Comparison of ENCODE assay signal across 33 mouse cellular contexts in genomic region chr11:101224337-101224736, GRCm38 (mm10). TPM values are rescaled to one million over a fixed set of nuclear protein-coding genes. Genes with fewer than 3 reads are reported as not detected.
A peak's percentile ranks its signal among the peaks of the same experiment; 100 is the strongest.
DNase-seq lines count a peak whose midpoint lies in the region; ATAC-seq and TF ChIP-seq lines count a peak whose summit lies in the region.
"Had no signal": no experiment of that assay in that cellular context is flagged by ENCODE, and none has a peak within 500 bp of the region (broad histone marks: within the 10 kb centered on the region; RNA-seq: fewer than 3 reads in every experiment).

No protein-coding gene starts in this region.

- no peaks in the 10 kb centered on the region for H3K9me3 ChIP-seq in heart, postnatal 0 days (replicated peaks; ENCODE audit: control insufficient read depth, low read length)
- no peaks in the 10 kb centered on the region for H3K9me3 ChIP-seq in liver, embryonic 15.5 days (replicated peaks)
- H3K9me3 ChIP-seq: embryonic facial prominence, embryonic 12.5 days; forebrain, embryonic 10.5 days; forebrain, embryonic 15.5 days; heart, embryonic 13.5 days; intestine, embryonic 15.5 days; megakaryocyte, embryonic 14.5 days; midbrain, embryonic 12.5 days; neural tube, embryonic 13.5 days had no signal

- H3K9ac ChIP-seq in heart, postnatal 0 days (replicated peaks; ENCODE audit: low read depth, low read length), result no peak overlapping the region
- no peak overlapping the region for H3K9ac ChIP-seq in liver, embryonic 15.5 days
- H3K9ac ChIP-seq: forebrain, embryonic 15.5 days; heart, embryonic 13.5 days; midbrain, embryonic 12.5 days; neural tube, embryonic 13.5 days had no signal

- TF ChIP-seq EP300 in heart, postnatal 0 days (IDR thresholded peaks at IDR 0.05; ENCODE audit: low read depth), result no peak

- H3K4me2 ChIP-seq in heart, postnatal 0 days (ENCODE audit: low read depth, low read length), result no peak overlapping the region
- H3K4me2 ChIP-seq in liver, embryonic 15.5 days, result no peak overlapping the region
- H3K4me2 ChIP-seq: forebrain, embryonic 15.5 days; midbrain, embryonic 12.5 days had no signal

- WGBS in heart, postnatal 0 days, result 73% methylated on average over 3 of the region's 3 CpGs
- 72% methylated on average over 3 of the region's 3 CpGs for WGBS in liver, embryonic 15.5 days (ENCODE audit: insufficient replicate concordance)

- intact Hi-C loops in gastrocnemius, adult 2 months (cut with DNase I), result no loop called here
- intact Hi-C loops in heart, postnatal 25 days (cut with DNase I), result no loop called here

- 0 out of 2 replicates have a peak, but pooled peaks cover 3% of the 10 kb centered on the region for H3K27me3 ChIP-seq in heart, postnatal 0 days (ENCODE audit: control insufficient read depth, insufficient read depth, low read length)
- H3K27me3 ChIP-seq in liver, embryonic 15.5 days, result peaks cover 22% of the 10 kb centered on the region
- H3K27me3 ChIP-seq: embryonic facial prominence, embryonic 12.5 days; forebrain, embryonic 15.5 days; intestine, embryonic 15.5 days; Patski had no signal

- H3K4me3 ChIP-seq in gastrocnemius, adult 2 months, result peak overlapping the region; percentile 94
- no peak overlapping the region for H3K4me3 ChIP-seq in heart, postnatal 0 days (ENCODE audit: low read depth, low read length)
- H3K4me3 ChIP-seq in liver, embryonic 15.5 days (replicated peaks), result 0 out of 2 replicates have a peak overlapping the region, but pooled peaks have one; percentile 98
- H3K4me3 ChIP-seq: forebrain, embryonic 10.5 days; forebrain, embryonic 15.5 days; intestine, embryonic 15.5 days; midbrain, embryonic 12.5 days had no signal

- no peak for DNase-seq in gastrocnemius, adult 2 months
- no peak for DNase-seq in gastrocnemius, adult 18-20 months (ENCODE audit: low spot score)
- no peak for DNase-seq in heart, postnatal 0 days (ENCODE audit: low spot score)
- no peak for DNase-seq in heart, postnatal 25 days (ENCODE audit: low spot score)
- no peak for DNase-seq in liver
- DNase-seq in urinary bladder, postnatal 36 days (ENCODE audit: low spot score in 2 of 2), result no peak
- DNase-seq: adrenal gland, postnatal 10 days; cerebellum, adult 11 months; cerebellum, adult 9-11 months; embryo, embryonic 11 days; gastrocnemius, postnatal 10 days; kidney, adult 2 months; kidney, postnatal 10 days; layer of hippocampus, postnatal 36 days; left cerebral cortex, postnatal 4 days; lung, adult 18-20 months; lung, postnatal 4 days; right cerebral cortex, postnatal 4 days; thymus, postnatal 4 days had no signal

- no peaks in the 10 kb centered on the region for H3K36me3 ChIP-seq in heart, postnatal 0 days (replicated peaks; ENCODE audit: control insufficient read depth, insufficient read depth, low read length)
- H3K36me3 ChIP-seq in liver, embryonic 15.5 days (replicated peaks), result no peaks in the 10 kb centered on the region
- H3K36me3 ChIP-seq: embryonic facial prominence, embryonic 12.5 days; forebrain, embryonic 10.5 days; forebrain, embryonic 15.5 days; heart, embryonic 13.5 days; intestine, embryonic 15.5 days; midbrain, embryonic 12.5 days; neural tube, embryonic 13.5 days had no signal

- ATAC-seq in heart, postnatal 0 days (ENCODE audit: insufficient read depth, low read depth), result no peak
- no peak for ATAC-seq in liver, embryonic 15.5 days (ENCODE audit: insufficient read depth)
- ATAC-seq: forebrain, embryonic 15.5 days; hindbrain, embryonic 16.5 days; intestine, embryonic 15.5 days; lung, postnatal 0 days; Patski had no signal

- H3K27ac ChIP-seq in gastrocnemius, adult 2 months, result peak overlapping the region; percentile 94
- H3K27ac ChIP-seq in heart, postnatal 0 days (ENCODE audit: low read depth), result peak overlapping the region; percentile 81; the same call in 1 of the 2 replicates
- no peak overlapping the region; the same call in 1 of the 2 replicates for H3K27ac ChIP-seq in liver, embryonic 15.5 days (replicated peaks)
- H3K27ac ChIP-seq: embryonic facial prominence, embryonic 12.5 days; forebrain, embryonic 10.5 days; forebrain, embryonic 15.5 days; heart, embryonic 13.5 days; intestine, embryonic 15.5 days; midbrain, embryonic 12.5 days; neural tube, embryonic 13.5 days had no signal

- no peak for TF ChIP-seq CTCF in gastrocnemius, adult 2 months (IDR thresholded peaks at IDR 0.05)
- TF ChIP-seq CTCF in heart, postnatal 0 days (IDR thresholded peaks at IDR 0.05; ENCODE audit: low read depth), result no peak

- H3K4me1 ChIP-seq in heart, postnatal 0 days (ENCODE audit: control insufficient read depth, insufficient read depth), result no peaks in the 10 kb centered on the region; the same call in 1 of the 2 replicates
- peaks cover 31% of the 10 kb centered on the region for H3K4me1 ChIP-seq in liver, embryonic 15.5 days (replicated peaks)

RNA-seq across cellular contexts. Expression of gene Ezh1, which starts 1.9 kb away (rescaled TPM):
- 10 to 100 TPM; 25.9 to 26.3 TPM for total RNA-seq in gastrocnemius, adult 2 months (2021)
- 10 to 100 TPM; 25.3 to 26.3 TPM for total RNA-seq in gastrocnemius, adult 18-20 months (2021)
- total RNA-seq in heart, postnatal 0 days (2014; rRNA removed; ENCODE audit: low replicate concordance), result 12.0 and 16.4 TPM in 2 replicates
- 12.1 and 13.1 TPM in 2 replicates for polyA plus RNA-seq in heart, postnatal 0 days (2015; fragmentation: Nextera tagmentation; extraction: Ambion mirVana)
- total RNA-seq in heart, postnatal 25 days (2021), result 10 to 100 TPM; 26.0 to 30.4 TPM
- polyA plus RNA-seq in liver, embryonic 15.5 days (2015; fragmentation: Nextera tagmentation; extraction: Ambion mirVana), result 9.8 and 11.0 TPM in 2 replicates

RNA-seq across cellular contexts. Expression of gene Ramp2, which starts 21.5 kb away (rescaled TPM):
- 10 to 100 TPM; 34.8 to 37.0 TPM for total RNA-seq in gastrocnemius, adult 2 months (2021)
- 10 to 100 TPM; 30.1 to 31.0 TPM for total RNA-seq in gastrocnemius, adult 18-20 months (2021)
- 159 and 253 TPM in 2 replicates for total RNA-seq in heart, postnatal 0 days (2014; rRNA removed; ENCODE audit: low replicate concordance)
- 181 and 182 TPM in 2 replicates for polyA plus RNA-seq in heart, postnatal 0 days (2015; fragmentation: Nextera tagmentation; extraction: Ambion mirVana)
- 100 to 1,000 TPM in 1 of 2 experiments, 10 to 100 TPM in 1; 80.9 to 123 TPM for total RNA-seq in heart, postnatal 25 days (2021)
- polyA plus RNA-seq in liver, embryonic 15.5 days (2015; fragmentation: Nextera tagmentation; extraction: Ambion mirVana), result 20.3 and 25.4 TPM in 2 replicates
- total RNA-seq: hematopoietic stem cell, adult 5-6 weeks had no signal

RNA-seq across cellular contexts. Expression of gene Vps25, which starts 29.2 kb away (rescaled TPM):
- 10 to 100 TPM; 40.2 to 53.4 TPM for total RNA-seq in gastrocnemius, adult 2 months (2021)
- 10 to 100 TPM; 46.1 to 46.8 TPM for total RNA-seq in gastrocnemius, adult 18-20 months (2021)
- 99.2 and 116 TPM in 2 replicates for total RNA-seq in heart, postnatal 0 days (2014; rRNA removed; ENCODE audit: low replicate concordance)
- 125 and 130 TPM in 2 replicates for polyA plus RNA-seq in heart, postnatal 0 days (2015; fragmentation: Nextera tagmentation; extraction: Ambion mirVana)
- 10 to 100 TPM; 78.2 to 85.0 TPM for total RNA-seq in heart, postnatal 25 days (2021)
- polyA plus RNA-seq in liver, embryonic 15.5 days (2015; fragmentation: Nextera tagmentation; extraction: Ambion mirVana), result 77.2 and 81.7 TPM in 2 replicates

RNA-seq across cellular contexts. Expression of gene Wnk4, which starts 36.0 kb away (rescaled TPM):
- total RNA-seq in gastrocnemius, adult 2 months (2021), result under 1 TPM; 0.08 to 0.22 TPM
- under 1 TPM; 0.23 to 0.26 TPM for total RNA-seq in gastrocnemius, adult 18-20 months (2021)
- 2.0 and 3.2 TPM in 2 replicates for total RNA-seq in heart, postnatal 0 days (2014; rRNA removed; ENCODE audit: low replicate concordance)
- 3.8 and 4.0 TPM in 2 replicates for polyA plus RNA-seq in heart, postnatal 0 days (2015; fragmentation: Nextera tagmentation; extraction: Ambion mirVana)
- 10 to 100 TPM in 1 of 2 experiments, 1 to 10 TPM in 1; 9.6 to 14.6 TPM for total RNA-seq in heart, postnatal 25 days (2021)
- polyA plus RNA-seq in liver, embryonic 15.5 days (2015; fragmentation: Nextera tagmentation; extraction: Ambion mirVana), result 5.1 and 6.7 TPM in 2 replicates
- total RNA-seq: hematopoietic stem cell, adult 5-6 weeks had no signal

RNA-seq across cellular contexts. Expression of gene Ccr10, which starts 49.1 kb away (rescaled TPM):
- total RNA-seq in gastrocnemius, adult 2 months (2021), result not detected
- total RNA-seq in gastrocnemius, adult 18-20 months (2021), result not detected
- 0.19 TPM in 1 of 2 replicates, not detected in the other for total RNA-seq in heart, postnatal 0 days (2014; rRNA removed; ENCODE audit: low replicate concordance)
- polyA plus RNA-seq in heart, postnatal 0 days (2015; fragmentation: Nextera tagmentation; extraction: Ambion mirVana), result 0.31 and 0.52 TPM in 2 replicates
- under 1 TPM in 1 of 2 experiments, not detected in 1; 0.14 TPM for total RNA-seq in heart, postnatal 25 days (2021)
- polyA plus RNA-seq in liver, embryonic 15.5 days (2015; fragmentation: Nextera tagmentation; extraction: Ambion mirVana), result 0.05 TPM in 1 of 2 replicates, not detected in the other
- total RNA-seq: gastrocnemius, postnatal 10 days; hematopoietic stem cell, adult 5-6 weeks; layer of hippocampus, postnatal 36 days; left cerebral cortex, postnatal 4 days; MEL had no signal
- polyA plus RNA-seq: forebrain, embryonic 10.5 days had no signal
